Mouse (Mus musculus): ENCODE measurements around the gene Fut7. TPM values are rescaled to one million over a fixed set of nuclear protein-coding genes. Genes with fewer than 3 reads are reported as not detected.

Fut7 gene
- polyA plus RNA-seq, 1 experiment = not detected

DNA sequence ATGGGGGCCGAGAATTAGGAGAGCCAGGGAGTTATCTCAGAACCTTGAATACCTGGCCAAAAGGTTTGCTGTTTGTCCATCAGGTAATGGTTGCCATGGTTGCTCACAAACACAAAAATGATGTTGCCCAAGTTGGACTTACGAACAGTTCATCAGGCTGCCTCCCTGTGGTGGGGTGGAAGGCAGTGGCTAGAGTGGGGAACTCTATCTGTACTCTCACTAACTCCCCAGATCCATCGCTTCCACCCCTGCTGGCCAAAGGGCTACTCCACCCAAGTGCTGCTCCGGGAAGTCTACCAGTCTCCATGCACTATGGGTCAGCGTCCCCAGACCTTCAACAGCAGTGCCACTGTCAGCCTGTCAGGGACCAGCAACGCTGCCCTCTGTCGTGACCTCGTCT is 24.0 kb upstream of the Fut7 start, which contains the start of gene Npdc1:
Gene Npdc1 (plus strand): TSS at position 301 of the 400 bp plus-strand sequence.
- Histone ChIP-seq H3K9me3 (replicated peaks; ENCODE audit: control insufficient read depth, insufficient read depth, low read length, poor library complexity, severe bottlenecking) (no peaks in the 10 kb centered on the region), H3K36me3 (ENCODE audit: control insufficient read depth, insufficient read depth, low read length, poor library complexity, severe bottlenecking) (no peaks in the 10 kb centered on the region), H3K4me1 (ENCODE audit: control insufficient read depth, insufficient read depth, low read length) (peaks cover 3% of the 10 kb centered on the region), H3K27me3 (ENCODE audit: control insufficient read depth, insufficient read depth, low read length, poor library complexity, severe bottlenecking) (no peaks in the 10 kb centered on the region), H3K4me3 (ENCODE audit: low read depth, low read length) (no peak within 1 kb of the TSS), H3K9ac (ENCODE audit: low read depth, poor library complexity, severe bottlenecking) (no peak within 1 kb of the TSS), H3K27ac (ENCODE audit: insufficient read depth, low read length) (no peak within 1 kb of the TSS)
- TF ChIP-seq CTCF (IDR thresholded peaks at IDR 0.05; ENCODE audit: low read depth, low read length) (no peak), EP300 (IDR thresholded peaks at IDR 0.05; ENCODE audit: insufficient read depth, low read depth, low read length) (no peak), POLR2A (IDR thresholded peaks at IDR 0.05; ENCODE audit: insufficient read depth, low read length) (no peak)

DNA sequence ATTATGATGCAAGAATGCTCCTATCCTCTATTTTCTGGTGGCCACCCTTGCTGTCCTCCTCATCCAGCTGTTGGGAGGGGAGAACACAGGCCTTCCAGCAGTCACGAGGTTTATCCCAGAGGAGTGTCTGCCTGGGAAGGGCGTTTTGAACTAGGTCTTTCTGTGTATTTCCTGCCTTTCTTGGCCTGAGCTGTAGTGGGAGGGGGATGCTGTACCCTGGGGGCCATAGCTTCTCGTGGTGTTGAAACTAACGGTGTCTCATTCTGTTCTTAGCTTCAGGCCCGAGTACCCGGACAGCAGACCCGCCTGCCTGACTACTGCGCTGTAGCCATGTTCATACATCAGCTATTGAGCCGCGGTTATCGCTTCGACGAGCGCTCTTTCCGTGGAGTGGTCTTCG is 22.8 kb upstream of the Fut7 start:
- no peaks in the 10 kb centered on the region for H3K9me3 ChIP-seq (replicated peaks; ENCODE audit: control insufficient read depth, insufficient read depth, low read length, poor library complexity, severe bottlenecking)
- H3K27ac ChIP-seq (ENCODE audit: insufficient read depth, low read length) = no peak overlapping the region
- no peaks in the 10 kb centered on the region for H3K27me3 ChIP-seq (ENCODE audit: control insufficient read depth, insufficient read depth, low read length, poor library complexity, severe bottlenecking)
- no peaks in the 10 kb centered on the region for H3K36me3 ChIP-seq (ENCODE audit: control insufficient read depth, insufficient read depth, low read length, poor library complexity, severe bottlenecking)
- H3K4me1 ChIP-seq (ENCODE audit: control insufficient read depth, insufficient read depth, low read length) = peaks cover under 1% of the 10 kb centered on the region
- H3K9ac ChIP-seq (ENCODE audit: low read depth, poor library complexity, severe bottlenecking) = no peak overlapping the region
- no peak for TF ChIP-seq POLR2A (IDR thresholded peaks at IDR 0.05; ENCODE audit: insufficient read depth, low read length)
- TF ChIP-seq EP300 (IDR thresholded peaks at IDR 0.05; ENCODE audit: insufficient read depth, low read depth, low read length) = no peak
- TF ChIP-seq CTCF (IDR thresholded peaks at IDR 0.05; ENCODE audit: low read depth, low read length) = no peak
- H3K4me3 ChIP-seq (ENCODE audit: low read depth, low read length) = peak overlapping the region; percentile 30

DNA sequence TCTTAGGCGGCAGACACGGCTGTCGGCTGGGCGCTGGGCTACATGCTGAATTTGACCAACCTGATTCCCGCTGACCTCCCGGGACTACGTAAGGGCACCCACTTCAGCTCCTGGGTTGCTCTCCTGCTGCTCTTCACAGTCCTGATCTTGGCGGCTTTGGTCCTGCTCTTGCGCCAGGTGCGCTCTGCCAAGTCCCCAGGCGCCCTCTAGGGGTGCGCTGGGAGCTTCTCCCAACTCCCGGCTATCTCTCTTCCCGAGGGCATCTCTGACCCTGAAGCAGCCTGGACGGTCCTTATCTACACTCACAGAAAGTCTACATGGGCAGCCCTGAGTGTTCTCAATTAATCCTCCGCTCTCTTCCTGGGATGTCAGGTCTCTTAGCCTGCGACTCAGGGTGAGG is 22.3 kb upstream of the Fut7 start:
- TF ChIP-seq EP300 (IDR thresholded peaks at IDR 0.05; ENCODE audit: insufficient read depth, low read depth, low read length) = no peak
- TF ChIP-seq CTCF (IDR thresholded peaks at IDR 0.05; ENCODE audit: low read depth, low read length) = peak; percentile 72
- no peaks in the 10 kb centered on the region for H3K36me3 ChIP-seq (ENCODE audit: control insufficient read depth, insufficient read depth, low read length, poor library complexity, severe bottlenecking)
- H3K27ac ChIP-seq (ENCODE audit: insufficient read depth, low read length) = no peak overlapping the region
- H3K27me3 ChIP-seq (ENCODE audit: control insufficient read depth, insufficient read depth, low read length, poor library complexity, severe bottlenecking) = no peaks in the 10 kb centered on the region
- H3K4me1 ChIP-seq (ENCODE audit: control insufficient read depth, insufficient read depth, low read length) = no peaks in the 10 kb centered on the region
- H3K9me3 ChIP-seq (replicated peaks; ENCODE audit: control insufficient read depth, insufficient read depth, low read length, poor library complexity, severe bottlenecking) = no peaks in the 10 kb centered on the region
- H3K4me3 ChIP-seq (ENCODE audit: low read depth, low read length) = peak overlapping the region; percentile 30
- no peak overlapping the region for H3K9ac ChIP-seq (ENCODE audit: low read depth, poor library complexity, severe bottlenecking)

DNA sequence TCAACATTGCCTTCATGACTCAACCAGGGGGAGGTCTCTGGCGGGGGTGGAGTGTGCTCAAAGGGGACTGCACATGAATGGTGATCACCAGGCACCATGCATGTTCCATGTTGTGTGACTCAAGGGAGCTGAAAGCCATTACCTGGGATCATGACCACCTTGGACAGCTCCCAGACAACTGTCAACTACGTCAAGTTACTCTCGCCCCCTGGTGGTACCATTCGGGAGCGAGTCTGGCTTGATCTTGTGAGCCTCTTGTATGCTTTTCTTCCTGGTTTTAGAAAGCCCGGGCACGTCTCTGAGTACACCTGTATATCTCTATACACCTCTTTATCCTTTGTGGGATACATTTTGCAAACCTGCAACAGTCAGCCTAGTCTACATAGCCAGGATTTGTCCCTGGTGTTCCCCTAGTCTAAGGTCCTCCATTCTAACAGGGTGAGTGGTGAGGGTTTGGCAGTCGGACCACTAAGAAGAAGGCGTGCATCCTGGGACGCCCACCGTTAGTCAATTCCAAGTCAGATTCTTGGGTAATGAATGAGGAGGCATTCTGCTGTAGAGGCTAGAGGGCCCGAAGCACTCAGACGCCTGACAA is 20.6 kb upstream of the Fut7 start:
- TF ChIP-seq EP300 (IDR thresholded peaks at IDR 0.05; ENCODE audit: insufficient read depth, low read depth, low read length) (no peak), POLR2A (IDR thresholded peaks at IDR 0.05; ENCODE audit: insufficient read depth, low read length) (no peak), CTCF (IDR thresholded peaks at IDR 0.05; ENCODE audit: low read depth, low read length) (peak; percentile 87)
- Histone ChIP-seq H3K27me3 (ENCODE audit: control insufficient read depth, insufficient read depth, low read length, poor library complexity, severe bottlenecking) (no peaks in the 10 kb centered on the region), H3K36me3 (ENCODE audit: control insufficient read depth, insufficient read depth, low read length, poor library complexity, severe bottlenecking) (no peaks in the 10 kb centered on the region), H3K4me3 (ENCODE audit: low read depth, low read length) (peak overlapping the region; percentile 81), H3K4me1 (ENCODE audit: control insufficient read depth, insufficient read depth, low read length) (no peaks in the 10 kb centered on the region), H3K9ac (ENCODE audit: low read depth, poor library complexity, severe bottlenecking) (no peak overlapping the region), H3K9me3 (replicated peaks; ENCODE audit: control insufficient read depth, insufficient read depth, low read length, poor library complexity, severe bottlenecking) (no peaks in the 10 kb centered on the region), H3K27ac (ENCODE audit: insufficient read depth, low read length) (no peak overlapping the region)

DNA sequence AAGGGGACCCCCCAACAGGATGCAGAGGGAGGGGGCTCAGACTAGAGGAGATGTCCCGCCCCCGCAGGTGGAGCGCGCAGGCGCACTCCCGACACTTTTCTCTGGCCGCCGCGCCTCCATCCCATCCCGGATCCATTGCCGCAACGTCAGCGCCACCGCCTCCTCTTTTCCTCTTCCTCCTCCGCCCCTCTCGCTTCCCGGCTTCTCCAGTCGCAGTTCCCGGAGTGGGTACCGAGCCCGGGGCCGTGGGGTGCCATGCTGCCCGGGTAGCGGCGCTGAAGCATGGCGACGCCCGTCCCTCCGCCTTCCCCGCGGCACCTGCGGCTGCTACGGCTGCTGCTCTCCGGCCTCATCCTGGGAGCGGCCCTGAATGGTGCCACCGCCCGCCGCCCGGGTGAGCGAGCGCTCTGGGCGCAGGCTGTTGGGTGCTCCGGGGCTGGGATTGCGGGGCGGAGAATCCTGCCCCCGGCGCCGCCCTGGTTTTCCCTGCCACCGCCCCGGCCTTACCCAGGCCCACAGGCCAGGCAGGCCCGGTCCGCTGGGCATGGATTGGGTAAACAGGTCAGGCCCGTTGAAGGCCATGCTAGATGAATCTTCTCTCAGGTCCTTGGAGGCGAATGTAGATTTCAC is 20.0 kb upstream of the Fut7 start:
- no peaks in the 10 kb centered on the region for H3K27me3 ChIP-seq (ENCODE audit: control insufficient read depth, insufficient read depth, low read length, poor library complexity, severe bottlenecking)
- H3K9ac ChIP-seq (ENCODE audit: low read depth, poor library complexity, severe bottlenecking) = peak overlapping the region; percentile 73
- H3K36me3 ChIP-seq (ENCODE audit: control insufficient read depth, insufficient read depth, low read length, poor library complexity, severe bottlenecking) = no peaks in the 10 kb centered on the region
- H3K27ac ChIP-seq (ENCODE audit: insufficient read depth, low read length) = no peak overlapping the region
- H3K4me1 ChIP-seq (ENCODE audit: control insufficient read depth, insufficient read depth, low read length) = no peaks in the 10 kb centered on the region
- TF ChIP-seq EP300 (IDR thresholded peaks at IDR 0.05; ENCODE audit: insufficient read depth, low read depth, low read length) = no peak
- no peak for TF ChIP-seq POLR2A (IDR thresholded peaks at IDR 0.05; ENCODE audit: insufficient read depth, low read length)
- no peak for TF ChIP-seq CTCF (IDR thresholded peaks at IDR 0.05; ENCODE audit: low read depth, low read length)
- H3K4me3 ChIP-seq (ENCODE audit: low read depth, low read length) = peak overlapping the region; percentile 81
- H3K9me3 ChIP-seq (replicated peaks; ENCODE audit: control insufficient read depth, insufficient read depth, low read length, poor library complexity, severe bottlenecking) = no peaks in the 10 kb centered on the region

DNA sequence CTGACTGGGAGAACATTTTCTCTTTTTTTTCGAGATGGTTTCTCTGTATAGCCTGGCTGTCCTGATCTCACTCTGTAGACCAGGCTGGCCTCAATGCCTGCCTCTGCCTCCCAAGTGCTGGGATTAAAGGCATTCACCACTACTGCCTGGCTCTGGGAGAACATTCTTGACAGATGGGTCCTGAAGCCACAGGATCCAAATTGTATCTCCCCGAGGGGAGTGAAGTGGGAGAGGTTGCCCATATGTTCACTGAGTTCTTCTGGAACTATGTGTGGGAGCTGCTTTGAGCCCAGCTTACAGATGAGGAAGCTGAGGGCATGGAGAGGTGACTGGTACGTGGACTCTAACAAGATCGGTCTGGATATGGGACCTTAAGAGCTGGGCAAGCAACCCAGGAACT is 19.1 kb upstream of the Fut7 start:
- H3K4me1 ChIP-seq (ENCODE audit: control insufficient read depth, insufficient read depth, low read length) = no peaks in the 10 kb centered on the region
- H3K9me3 ChIP-seq (replicated peaks; ENCODE audit: control insufficient read depth, insufficient read depth, low read length, poor library complexity, severe bottlenecking) = no peaks in the 10 kb centered on the region
- no peak overlapping the region for H3K27ac ChIP-seq (ENCODE audit: insufficient read depth, low read length)
- no peaks in the 10 kb centered on the region for H3K27me3 ChIP-seq (ENCODE audit: control insufficient read depth, insufficient read depth, low read length, poor library complexity, severe bottlenecking)
- no peak overlapping the region for H3K4me3 ChIP-seq (ENCODE audit: low read depth, low read length)
- no peaks in the 10 kb centered on the region for H3K36me3 ChIP-seq (ENCODE audit: control insufficient read depth, insufficient read depth, low read length, poor library complexity, severe bottlenecking)
- no peak overlapping the region for H3K9ac ChIP-seq (ENCODE audit: low read depth, poor library complexity, severe bottlenecking)
- TF ChIP-seq CTCF (IDR thresholded peaks at IDR 0.05; ENCODE audit: low read depth, low read length) (no peak), EP300 (IDR thresholded peaks at IDR 0.05; ENCODE audit: insufficient read depth, low read depth, low read length) (no peak), POLR2A (IDR thresholded peaks at IDR 0.05; ENCODE audit: insufficient read depth, low read length) (no peak)
